Mouse (Mus musculus) cerebellum, adult 11 months (tissue): ENCODE data around the gene Map4k1.

ENCODE experiments used
- DNase-seq: peaks from one replicate; pipeline ENCODE4 v3.0.0; 2022

Map4k1 gene

GRCm38 (mm10) chr7:28981651-28982273 lies at the start of gene Map4k1, which contains the start of gene Eif3k:
Map4k1 (plus strand) TSS chr7:28982050.
Eif3k (minus strand) TSS chr7:28981864.
- peak; percentile 95 for DNase-seq

GRCm38 (mm10) chr7:28932421-28933041 lies 49.3 kb upstream of the Map4k1 start:
- no peak for DNase-seq

GRCm38 (mm10) chr7:28933825-28934224 lies 48.0 kb upstream of the Map4k1 start:
- DNase-seq, result no peak

- DNase-seq, result no peak
These were observed 45.1 kb upstream of the Map4k1 start for GRCm38 (mm10) chr7:28936787-28937186.

GRCm38 (mm10) chr7:28938654-28939053 lies 43.2 kb upstream of the Map4k1 start:
- no peak for DNase-seq

GRCm38 (mm10) chr7:28939418-28940183 lies 42.2 kb upstream of the Map4k1 start:
- no peak for DNase-seq

- no peak for DNase-seq
These were observed 40.7 kb upstream of the Map4k1 start for GRCm38 (mm10) chr7:28941129-28941528.

GRCm38 (mm10) chr7:28941542-28941941 lies 40.3 kb upstream of the Map4k1 start:
- DNase-seq, result no peak

- no peak for DNase-seq
These were observed 38.2 kb upstream of the Map4k1 start for GRCm38 (mm10) chr7:28943451-28944180.

- no peak for DNase-seq
These were observed 37.0 kb upstream of the Map4k1 start for GRCm38 (mm10) chr7:28944756-28945415.

GRCm38 (mm10) chr7:28945416-28946270 lies 36.2 kb upstream of the Map4k1 start:
- no peak for DNase-seq

- DNase-seq, result no peak
These were observed 35.6 kb upstream of the Map4k1 start for GRCm38 (mm10) chr7:28946271-28946610.

- no peak for DNase-seq
These were observed 33.1 kb upstream of the Map4k1 start for GRCm38 (mm10) chr7:28948746-28949145.

- no peak for DNase-seq
These were observed 32.6 kb upstream of the Map4k1 start for GRCm38 (mm10) chr7:28949298-28949697.

GRCm38 (mm10) chr7:28950346-28951037 lies 31.4 kb upstream of the Map4k1 start:
- DNase-seq, result no peak

GRCm38 (mm10) chr7:28951764-28952163 lies 30.1 kb upstream of the Map4k1 start:
- DNase-seq, result no peak

GRCm38 (mm10) chr7:28952786-28953185 lies 29.1 kb upstream of the Map4k1 start:
- DNase-seq, result no peak

- no peak for DNase-seq
These were observed 28.1 kb upstream of the Map4k1 start for GRCm38 (mm10) chr7:28953476-28954376.

GRCm38 (mm10) chr7:28954773-28955172 lies 27.1 kb upstream of the Map4k1 start:
- no peak for DNase-seq

- DNase-seq, result no peak
These were observed 26.5 kb upstream of the Map4k1 start for GRCm38 (mm10) chr7:28955295-28955897.
